Mouse (Mus musculus): ENCODE data around the gene Tubg1. TPM values are rescaled to one million over a fixed set of nuclear protein-coding genes. Genes with fewer than 3 reads are reported as not detected.
A peak's percentile ranks its signal among the peaks of the same experiment; 100 is the strongest.

Gene Tubg1
- polyA plus RNA-seq, 1 experiment from 2014 or later: 91.0 TPM

DNA sequence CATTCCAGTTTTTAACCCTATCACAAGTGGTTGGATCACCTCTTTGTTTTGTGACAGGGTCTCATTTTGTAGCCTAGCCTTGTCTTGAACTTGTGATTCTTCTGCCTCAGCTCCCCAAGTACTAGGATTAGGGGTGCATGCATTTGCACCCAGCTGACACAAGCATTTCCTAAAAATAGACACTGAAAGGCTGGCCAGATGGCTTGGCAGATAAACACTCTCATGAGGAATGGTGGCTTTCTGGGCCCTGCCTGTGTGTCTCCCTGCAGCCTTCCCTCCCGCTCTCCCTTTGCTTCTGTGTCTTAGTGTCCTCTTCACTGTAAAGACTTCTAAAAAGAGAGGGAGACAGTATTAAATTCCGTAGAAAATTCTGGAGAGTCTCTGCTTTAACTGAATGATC lies 11.4 kb downstream of the Tubg1 start:
- no peaks in the 10 kb centered on the region for H3K4me1 ChIP-seq (replicated peaks)
- H3K27ac ChIP-seq: no peak overlapping the region
- no peak overlapping the region for H3K4me2 ChIP-seq (replicated peaks)
- H3K9ac ChIP-seq (replicated peaks): no peak overlapping the region
- no peaks in the 10 kb centered on the region for H3K27me3 ChIP-seq
- 93% methylated on average over 2 of the region's 2 CpGs for WGBS
- H3K36me3 ChIP-seq: peaks cover 11% of the 10 kb centered on the region
- H3K9me3 ChIP-seq: peaks cover 4% of the 10 kb centered on the region; the same call in 1 of the 2 replicates
- no peak for ATAC-seq
- H3K4me3 ChIP-seq (replicated peaks): no peak overlapping the region

GRCm38 (mm10) chr11:101131701-101132100 lies 12.0 kb downstream of the Tubg1 start:
- H3K4me3 ChIP-seq (replicated peaks): no peak overlapping the region
- H3K9ac ChIP-seq (replicated peaks): no peak overlapping the region
- no peaks in the 10 kb centered on the region for H3K4me1 ChIP-seq (replicated peaks)
- H3K4me2 ChIP-seq (replicated peaks): no peak overlapping the region
- 86% methylated on average over 6 of the region's 6 CpGs for WGBS
- no peak overlapping the region for H3K27ac ChIP-seq
- H3K9me3 ChIP-seq: peaks cover 1% of the 10 kb centered on the region; the same call in 1 of the 2 replicates
- peaks cover 6% of the 10 kb centered on the region for H3K36me3 ChIP-seq
- no peak for ATAC-seq
- no peaks in the 10 kb centered on the region for H3K27me3 ChIP-seq

DNA sequence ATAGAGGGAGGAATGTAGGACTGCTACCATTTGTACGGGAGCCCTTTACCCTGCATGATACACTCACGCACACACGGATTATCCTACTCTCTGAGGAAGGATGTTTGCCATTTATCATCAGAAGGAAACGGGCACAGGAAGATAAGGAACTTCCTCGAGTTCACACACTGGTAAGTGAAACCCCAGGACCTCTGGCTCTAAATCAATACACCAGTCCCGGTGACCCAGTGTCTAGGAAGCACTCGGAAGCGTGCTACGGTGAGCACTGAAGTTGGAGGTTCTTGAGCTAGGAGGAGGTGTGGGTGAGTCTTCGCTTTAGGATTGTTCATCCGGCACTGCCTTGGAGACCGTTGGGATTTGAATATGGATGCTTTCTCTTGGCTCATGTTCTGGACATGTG lies 13.3 kb downstream of the Tubg1 start:
- Histone ChIP-seq H3K4me1 (replicated peaks) (no peaks in the 10 kb centered on the region), H3K27me3 (no peaks in the 10 kb centered on the region), H3K27ac (no peak overlapping the region), H3K9ac (replicated peaks) (no peak overlapping the region), H3K4me2 (replicated peaks) (no peak overlapping the region), H3K9me3 (no peaks in the 10 kb centered on the region), H3K36me3 (no peaks in the 10 kb centered on the region), H3K4me3 (replicated peaks) (no peak overlapping the region)
- WGBS: 89% methylated on average over 12 of the region's 12 CpGs
- ATAC-seq: no peak

DNA sequence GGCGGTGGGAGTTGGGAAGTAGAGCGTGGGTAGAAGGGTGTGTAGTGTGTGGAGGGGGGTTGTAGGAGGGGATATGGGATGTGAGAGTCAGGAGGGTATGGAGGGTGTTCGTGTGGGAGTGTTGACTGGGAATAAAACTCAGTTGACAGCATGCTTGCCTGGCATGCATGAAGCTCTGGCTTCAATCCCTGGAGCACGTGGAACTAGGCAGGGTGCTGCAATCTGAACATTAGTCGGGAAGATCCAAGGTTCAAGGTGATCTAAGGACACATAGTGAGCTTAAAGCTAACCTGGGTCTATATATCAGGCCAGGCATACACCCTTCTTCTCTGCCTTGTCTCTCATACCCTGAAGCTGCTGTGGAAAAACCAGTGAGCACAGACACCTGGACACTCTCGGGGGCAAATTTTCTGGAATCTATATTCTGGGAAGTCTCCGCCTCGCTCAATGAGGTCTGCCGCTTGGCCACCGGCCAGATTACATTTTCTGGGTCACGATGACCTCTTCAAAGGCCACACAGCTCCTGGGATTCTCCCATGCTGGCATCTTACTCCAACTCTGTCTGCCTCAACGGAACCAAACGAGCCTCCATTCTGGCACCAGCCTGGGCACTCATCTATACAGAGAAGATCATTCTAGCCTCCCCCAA lies 14.6 kb downstream of the Tubg1 start:
- H3K9me3 ChIP-seq: no peaks in the 10 kb centered on the region
- no peak overlapping the region for H3K4me3 ChIP-seq (replicated peaks)
- H3K36me3 ChIP-seq: no peaks in the 10 kb centered on the region
- H3K27ac ChIP-seq: no peak overlapping the region
- H3K27me3 ChIP-seq: no peaks in the 10 kb centered on the region
- H3K4me1 ChIP-seq (replicated peaks): peaks cover 6% of the 10 kb centered on the region; the same call in 1 of the 2 replicates
- no peak overlapping the region for H3K9ac ChIP-seq (replicated peaks)
- no peak overlapping the region for H3K4me2 ChIP-seq (replicated peaks)
- ATAC-seq: no peak
- WGBS: 85% methylated on average over 13 of the region's 13 CpGs

GRCm38 (mm10) chr11:101137000-101137399 lies 17.3 kb downstream of the Tubg1 start:
- ATAC-seq: no peak

GRCm38 (mm10) chr11:101138536-101139181 lies 18.9 kb downstream of the Tubg1 start:
- H3K27me3 ChIP-seq: 0 out of 2 replicates have a peak, but pooled peaks cover 5% of the 10 kb centered on the region
- peaks cover 16% of the 10 kb centered on the region for H3K4me1 ChIP-seq (replicated peaks)
- H3K4me2 ChIP-seq (replicated peaks): peak overlapping the region; percentile 29
- no peaks in the 10 kb centered on the region for H3K36me3 ChIP-seq
- peak overlapping the region; percentile 33; the same call in 1 of the 2 replicates for H3K9ac ChIP-seq (replicated peaks)
- peak overlapping the region; percentile 1; the same call in 1 of the 2 replicates for H3K4me3 ChIP-seq (replicated peaks)
- H3K9me3 ChIP-seq: no peaks in the 10 kb centered on the region
- peak overlapping the region; percentile 58; the same call in 1 of the 2 replicates for H3K27ac ChIP-seq
- 24% methylated on average over 15 of the region's 15 CpGs for WGBS
- ATAC-seq: peak; percentile 65

More at GRCm38 (mm10) chr11:101137000-101137399, 17.3 kb downstream of the Tubg1 start:
- Histone ChIP-seq H3K9ac (replicated peaks) (no peak overlapping the region), H3K27me3 (0 out of 2 replicates have a peak, but pooled peaks cover 5% of the 10 kb centered on the region), H3K27ac (no peak overlapping the region), H3K4me2 (replicated peaks) (no peak overlapping the region), H3K9me3 (no peaks in the 10 kb centered on the region), H3K36me3 (no peaks in the 10 kb centered on the region), H3K4me3 (replicated peaks) (no peak overlapping the region), H3K4me1 (replicated peaks) (peaks cover 12% of the 10 kb centered on the region)
- WGBS: 83% methylated on average over 7 of the region's 7 CpGs

DNA sequence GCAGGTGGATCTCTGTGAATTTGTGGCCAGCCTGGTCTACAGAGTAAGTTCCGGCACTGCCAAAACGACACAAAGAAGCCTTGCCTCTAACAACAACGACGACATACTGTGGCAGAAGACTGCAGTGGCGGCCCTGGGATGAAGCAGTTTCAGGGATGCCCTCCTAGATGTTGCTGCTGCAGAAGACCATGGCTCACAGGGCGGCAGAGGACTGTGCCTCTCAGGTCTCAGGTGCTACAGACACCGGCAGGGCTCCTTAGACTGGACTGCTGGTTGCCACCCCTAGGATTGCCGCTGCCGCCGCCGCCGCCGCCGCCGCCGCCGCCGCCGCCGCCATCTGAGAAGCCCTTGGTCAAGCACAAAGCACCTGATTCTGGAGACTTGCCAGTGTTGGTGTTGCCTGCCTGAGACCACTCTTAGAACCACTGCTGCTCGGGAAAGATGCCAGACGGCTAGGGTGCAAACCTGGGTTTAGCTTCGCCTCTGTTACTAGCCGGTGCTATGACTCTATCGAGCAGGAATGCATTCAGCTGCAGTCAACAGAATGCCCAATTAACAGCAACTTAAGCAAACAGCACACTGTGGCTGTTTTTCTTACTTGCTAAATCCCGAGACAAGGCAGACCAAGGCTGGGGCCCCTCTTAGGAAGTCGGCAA lies 20.6 kb downstream of the Tubg1 start:
- Histone ChIP-seq H3K9ac (replicated peaks) (peak overlapping the region; percentile 32), H3K27ac (peak overlapping the region; percentile 36; the same call in 1 of the 2 replicates)
- 51% methylated on average over 27 of the region's 27 CpGs for WGBS

GRCm38 (mm10) chr11:101141088-101141487 lies 21.4 kb downstream of the Tubg1 start:
- no peak overlapping the region for H3K4me3 ChIP-seq (replicated peaks)
- no peak for ATAC-seq
- H3K9ac ChIP-seq (replicated peaks): no peak overlapping the region
- H3K4me2 ChIP-seq (replicated peaks): no peak overlapping the region
- no peaks in the 10 kb centered on the region for H3K9me3 ChIP-seq
- no peak overlapping the region for H3K27ac ChIP-seq
- 77% methylated on average over 8 of the region's 8 CpGs for WGBS
- no peaks in the 10 kb centered on the region for H3K36me3 ChIP-seq
- H3K4me1 ChIP-seq (replicated peaks): peaks cover 20% of the 10 kb centered on the region
- 0 out of 2 replicates have a peak, but pooled peaks cover 5% of the 10 kb centered on the region for H3K27me3 ChIP-seq

More for the DNA sequence above, 20.6 kb downstream of the Tubg1 start:
- 0 out of 2 replicates have a peak, but pooled peaks cover 5% of the 10 kb centered on the region for H3K27me3 ChIP-seq
- H3K36me3 ChIP-seq: no peaks in the 10 kb centered on the region
- H3K4me3 ChIP-seq (replicated peaks): peak overlapping the region; percentile 33
- H3K9me3 ChIP-seq: no peaks in the 10 kb centered on the region
- H3K4me2 ChIP-seq (replicated peaks): peak overlapping the region; percentile 51
- H3K4me1 ChIP-seq (replicated peaks): peaks cover 20% of the 10 kb centered on the region
- ATAC-seq: 0 out of 2 replicates have a peak, but pooled peaks have one; percentile 10

DNA sequence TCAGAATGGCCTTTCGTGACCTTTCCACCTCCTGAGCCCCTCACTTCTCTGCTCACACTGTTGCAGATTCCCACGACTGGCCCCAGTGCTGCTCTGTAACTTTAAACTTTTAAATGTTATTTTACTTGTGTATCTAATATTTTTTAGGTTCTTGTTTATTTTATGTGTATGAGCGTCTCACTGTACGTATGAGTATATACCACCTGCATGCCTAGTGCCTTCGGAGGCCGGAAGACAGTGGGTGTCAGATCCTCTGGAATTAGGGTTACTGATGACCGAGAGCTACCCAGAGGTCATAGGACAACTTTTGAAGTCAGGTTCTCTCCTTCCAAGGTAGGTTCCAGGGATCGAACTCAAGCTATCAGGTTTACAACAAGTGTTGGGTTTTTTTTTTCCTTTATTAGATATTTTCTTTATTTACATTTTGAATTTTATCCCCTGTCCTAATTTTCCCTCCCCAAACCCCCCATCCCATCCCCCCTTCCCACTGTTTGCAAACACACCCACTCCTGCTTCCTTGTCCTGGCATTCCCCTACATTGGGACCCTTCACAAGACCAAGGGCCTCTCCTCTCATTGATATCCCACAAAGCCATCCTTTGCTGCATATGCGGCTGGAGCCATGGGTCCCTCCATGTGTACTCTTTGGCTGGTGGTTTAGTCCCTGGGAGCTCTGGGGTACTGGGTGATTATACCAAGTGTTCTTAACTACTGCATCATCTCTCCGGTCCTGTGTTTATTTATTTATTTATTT lies 22.7 kb downstream of the Tubg1 start:
- H3K27ac ChIP-seq: no peak overlapping the region
- ATAC-seq: no peak
- peaks cover 28% of the 10 kb centered on the region for H3K4me1 ChIP-seq (replicated peaks)
- H3K4me2 ChIP-seq (replicated peaks): no peak overlapping the region
- H3K36me3 ChIP-seq: no peaks in the 10 kb centered on the region
- WGBS: 89% methylated on average over 10 of the region's 10 CpGs
- H3K9ac ChIP-seq (replicated peaks): no peak overlapping the region
- 0 out of 2 replicates have a peak, but pooled peaks cover 5% of the 10 kb centered on the region for H3K27me3 ChIP-seq
- H3K9me3 ChIP-seq: no peaks in the 10 kb centered on the region
- H3K4me3 ChIP-seq (replicated peaks): no peak overlapping the region

GRCm38 (mm10) chr11:101143338-101144225 lies 23.8 kb downstream of the Tubg1 start:
- Histone ChIP-seq H3K27me3 (0 out of 2 replicates have a peak, but pooled peaks cover 5% of the 10 kb centered on the region), H3K4me2 (replicated peaks) (peak overlapping the region; percentile 55), H3K9ac (replicated peaks) (peak overlapping the region; percentile 29), H3K9me3 (no peaks in the 10 kb centered on the region), H3K4me1 (replicated peaks) (peaks cover 27% of the 10 kb centered on the region), H3K27ac (peak overlapping the region; percentile 78), H3K36me3 (no peaks in the 10 kb centered on the region), H3K4me3 (replicated peaks) (peak overlapping the region; percentile 22)
- peak; percentile 72 for ATAC-seq
- WGBS: 15% methylated on average over 18 of the region's 19 CpGs

All from midbrain, embryonic 13.5 days (tissue).